Mouse (Mus musculus): ENCODE results near the gene Qpctl.
A peak's percentile ranks its signal among the peaks of the same experiment; 100 is the strongest.

Qpctl gene

GRCm38 (mm10) chr7:19094471-19094825 lies 54.6 kb downstream of the Qpctl start, which contains the start of gene Six5:
Six5 (plus strand) TSS chr7:19094594.
- peak within 1 kb of the TSS; percentile 83 for H3K4me3 ChIP-seq (replicated peaks; ENCODE audit: low read length)
- H3K27me3 ChIP-seq (ENCODE audit: insufficient read depth, low read length): peaks cover 67% of the 10 kb centered on the region
- no peak for TF ChIP-seq CTCF (conservative IDR thresholded peaks at IDR 0.05; ENCODE audit: low read length)
- TF ChIP-seq POU5F1 (IDR thresholded peaks at IDR 0.05; ENCODE audit: borderline replicate concordance, low read length): no peak
- TF ChIP-seq NANOG (IDR thresholded peaks at IDR 0.05; ENCODE audit: borderline replicate concordance, low read length): no peak
- peaks cover 67% of the 10 kb centered on the region for H3K4me1 ChIP-seq (replicated peaks; ENCODE audit: low read depth, low read length)
- no peaks in the 10 kb centered on the region for H3K9me3 ChIP-seq (ENCODE audit: low read length)
- H3K36me3 ChIP-seq (ENCODE audit: insufficient read depth, low read length): peaks cover 28% of the 10 kb centered on the region

- H3K4me1 ChIP-seq (replicated peaks; ENCODE audit: low read depth, low read length): peaks cover 66% of the 10 kb centered on the region
- H3K4me3 ChIP-seq (replicated peaks; ENCODE audit: low read length): peak overlapping the region; percentile 83
- H3K27me3 ChIP-seq (ENCODE audit: insufficient read depth, low read length): peaks cover 61% of the 10 kb centered on the region
- peaks cover 33% of the 10 kb centered on the region for H3K36me3 ChIP-seq (ENCODE audit: insufficient read depth, low read length)
- H3K9me3 ChIP-seq (ENCODE audit: low read length): no peaks in the 10 kb centered on the region
- no peak for TF ChIP-seq NANOG (IDR thresholded peaks at IDR 0.05; ENCODE audit: borderline replicate concordance, low read length)
- no peak for TF ChIP-seq POU5F1 (IDR thresholded peaks at IDR 0.05; ENCODE audit: borderline replicate concordance, low read length)
- TF ChIP-seq CTCF (conservative IDR thresholded peaks at IDR 0.05; ENCODE audit: low read length): no peak
These were observed 55.3 kb downstream of the Qpctl start for GRCm38 (mm10) chr7:19093537-19094385.

- peaks cover 39% of the 10 kb centered on the region for H3K36me3 ChIP-seq (ENCODE audit: insufficient read depth, low read length)
- peaks cover 57% of the 10 kb centered on the region for H3K27me3 ChIP-seq (ENCODE audit: insufficient read depth, low read length)
- no peaks in the 10 kb centered on the region for H3K9me3 ChIP-seq (ENCODE audit: low read length)
- H3K4me3 ChIP-seq (replicated peaks; ENCODE audit: low read length): peak overlapping the region; percentile 83
- peaks cover 70% of the 10 kb centered on the region for H3K4me1 ChIP-seq (replicated peaks; ENCODE audit: low read depth, low read length)
- TF ChIP-seq CTCF (conservative IDR thresholded peaks at IDR 0.05; ENCODE audit: low read length) (peak; percentile 47), NANOG (IDR thresholded peaks at IDR 0.05; ENCODE audit: borderline replicate concordance, low read length) (no peak)
These were observed 55.9 kb downstream of the Qpctl start for GRCm38 (mm10) chr7:19093174-19093521.

DNA sequence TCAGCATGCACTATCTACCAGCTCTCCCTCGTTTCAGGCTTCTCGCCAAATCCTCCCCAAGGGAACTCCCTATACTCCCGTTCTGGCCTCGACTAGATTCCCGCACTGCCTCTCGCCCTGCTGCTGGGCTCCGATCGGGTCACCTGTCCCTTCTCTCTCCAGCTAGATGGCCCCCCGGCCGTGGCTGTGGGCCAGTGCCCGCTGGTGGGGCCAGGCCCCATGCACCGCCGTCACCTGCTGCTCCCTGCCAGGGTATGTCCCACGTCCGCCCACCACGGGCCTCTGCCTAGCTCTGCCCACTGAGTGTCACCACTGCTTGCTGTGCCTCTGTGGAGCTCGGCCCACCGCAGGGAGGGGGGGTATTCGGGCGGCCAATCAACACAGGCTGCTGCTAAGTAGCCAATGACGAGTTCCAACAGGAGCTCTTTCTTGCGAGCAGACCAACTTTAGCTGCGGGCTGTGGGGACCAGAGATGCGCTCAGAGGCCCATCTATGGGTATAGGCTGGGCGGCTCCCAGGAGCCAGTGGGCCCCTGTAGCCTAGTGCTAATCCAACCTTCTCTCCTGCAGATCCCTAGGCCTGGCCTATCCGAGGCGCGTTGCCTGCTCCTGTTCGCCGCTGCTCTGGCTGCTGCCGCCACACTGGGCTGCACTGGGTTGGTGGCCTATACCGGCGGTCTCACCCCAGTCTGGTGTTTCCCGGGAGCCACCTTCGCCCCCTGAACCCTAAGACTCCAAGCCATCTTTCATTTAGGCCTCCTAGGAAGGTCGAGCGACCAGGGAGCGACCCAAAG lies 56.5 kb downstream of the Qpctl start:
- H3K4me1 ChIP-seq (replicated peaks; ENCODE audit: low read depth, low read length): peaks cover 76% of the 10 kb centered on the region
- H3K36me3 ChIP-seq (ENCODE audit: insufficient read depth, low read length): peaks cover 44% of the 10 kb centered on the region
- H3K9me3 ChIP-seq (ENCODE audit: low read length): no peaks in the 10 kb centered on the region
- H3K4me3 ChIP-seq (replicated peaks; ENCODE audit: low read length): peak overlapping the region; percentile 83
- TF ChIP-seq NANOG (IDR thresholded peaks at IDR 0.05; ENCODE audit: borderline replicate concordance, low read length) (no peak), POU5F1 (IDR thresholded peaks at IDR 0.05; ENCODE audit: borderline replicate concordance, low read length) (no peak), CTCF (conservative IDR thresholded peaks at IDR 0.05; ENCODE audit: low read length) (no peak)
- H3K27me3 ChIP-seq (ENCODE audit: insufficient read depth, low read length): peaks cover 51% of the 10 kb centered on the region

DNA sequence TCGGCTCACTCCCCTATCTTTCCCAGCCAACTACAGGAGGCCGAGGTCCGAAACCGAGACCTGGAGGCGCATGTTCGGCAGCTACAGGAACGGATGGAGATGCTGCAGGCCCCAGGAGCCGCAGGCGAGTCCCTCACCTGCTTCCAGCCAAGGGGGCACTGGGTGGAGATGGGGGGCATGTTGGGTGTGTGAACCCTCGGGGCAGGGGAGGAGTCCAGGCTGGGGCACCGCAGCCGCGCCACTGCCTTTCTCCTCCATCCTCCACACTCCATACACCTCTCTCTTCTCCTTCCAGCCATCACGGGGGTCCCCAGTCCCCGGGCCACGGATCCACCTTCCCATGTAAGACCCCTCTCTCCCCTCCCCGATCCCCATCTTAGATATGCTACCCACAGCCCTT lies 57.2 kb downstream of the Qpctl start:
- Histone ChIP-seq H3K9me3 (ENCODE audit: low read length) (no peaks in the 10 kb centered on the region), H3K4me3 (replicated peaks; ENCODE audit: low read length) (peak overlapping the region; percentile 83), H3K36me3 (ENCODE audit: insufficient read depth, low read length) (peaks cover 50% of the 10 kb centered on the region), H3K27me3 (ENCODE audit: insufficient read depth, low read length) (peaks cover 44% of the 10 kb centered on the region), H3K4me1 (replicated peaks; ENCODE audit: low read depth, low read length) (peaks cover 78% of the 10 kb centered on the region)
- TF ChIP-seq CTCF (conservative IDR thresholded peaks at IDR 0.05; ENCODE audit: low read length): no peak
- no peak for TF ChIP-seq NANOG (IDR thresholded peaks at IDR 0.05; ENCODE audit: borderline replicate concordance, low read length)
- no peak for TF ChIP-seq POU5F1 (IDR thresholded peaks at IDR 0.05; ENCODE audit: borderline replicate concordance, low read length)
